Mouse (Mus musculus) common myeloid progenitor, adult 5-6 weeks (primary cell): ENCODE data around the gene Ppp6r3. TPM values are rescaled to one million over a fixed set of nuclear protein-coding genes. Genes with fewer than 3 reads are reported as not detected.

ENCODE experiments used
- total RNA-seq: library from RNA; stranded (forward); fragments of 200-1000, 187-1606 nt; gene quantifications from 2 replicates; pipeline ENCODE4 v1.2.3, GENCODE M21; 2017

Gene Ppp6r3
- total RNA-seq, 1 experiment from 2014 or later = 111 TPM

Other genes starting within 250 kb of the Ppp6r3 start
- gene Tesmin, start 186.9 kb downstream of the Ppp6r3 start, total RNA-seq = 1.8 and 2.3 TPM in 2 replicates
- not detected in 2 replicates for gene Gal, start 161.2 kb downstream of the Ppp6r3 start, total RNA-seq
- 14.2 and 18.9 TPM in 2 replicates for gene Lrp5, start 110.8 kb upstream of the Ppp6r3 start, total RNA-seq
- gene 1810055G02Rik, start 132.5 kb upstream of the Ppp6r3 start, total RNA-seq = 1.2 and 4.7 TPM in 2 replicates
- 36.5 and 51.6 TPM in 2 replicates for gene Kmt5b, start 191.7 kb upstream of the Ppp6r3 start, total RNA-seq